Mouse (Mus musculus) Muller cell, postnatal 12 days (primary cell): ENCODE measurements at regions not wholly inside any gene's neighbourhood (a gene's known extent, or its start where the extent isn't known, plus 50 kb on each side); places are given as distances from the start of the nearest gene placed in this dataset.

ENCODE experiments used
- DNase-seq: peaks from one replicate; pipeline ENCODE4 v3.0.0-alpha.2; 2015; ENCODE audit errors: inconsistent ontology term

DNA sequence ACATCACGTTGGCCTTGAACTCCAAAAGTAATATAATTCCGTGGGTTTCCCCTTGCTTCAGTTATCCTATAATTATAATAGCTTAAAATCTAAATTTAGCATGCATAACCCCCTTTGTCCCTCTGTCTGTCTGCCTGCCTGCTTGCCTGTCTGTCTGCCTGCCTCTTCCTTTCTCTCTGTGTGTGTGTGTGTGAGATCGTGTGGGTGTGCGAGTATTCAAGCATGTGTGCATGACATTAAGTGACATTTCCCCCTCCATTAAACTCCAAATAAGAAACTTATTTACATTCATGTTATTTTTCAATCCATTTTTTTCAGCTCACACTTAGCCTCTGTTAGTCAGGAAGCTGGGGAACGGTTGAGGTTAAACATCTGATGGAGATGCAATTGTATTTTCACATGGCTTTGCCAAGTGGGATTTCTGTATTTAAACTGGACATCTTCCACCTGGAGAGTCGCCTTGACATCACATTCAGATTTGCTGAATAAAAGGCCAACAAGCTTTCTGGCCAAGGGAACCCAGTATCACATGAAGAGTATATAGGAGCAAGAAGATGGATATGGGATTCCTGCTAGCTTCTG, 130.8 kb upstream of the Map3k1 start:
- DNase-seq, result no peak

DNA sequence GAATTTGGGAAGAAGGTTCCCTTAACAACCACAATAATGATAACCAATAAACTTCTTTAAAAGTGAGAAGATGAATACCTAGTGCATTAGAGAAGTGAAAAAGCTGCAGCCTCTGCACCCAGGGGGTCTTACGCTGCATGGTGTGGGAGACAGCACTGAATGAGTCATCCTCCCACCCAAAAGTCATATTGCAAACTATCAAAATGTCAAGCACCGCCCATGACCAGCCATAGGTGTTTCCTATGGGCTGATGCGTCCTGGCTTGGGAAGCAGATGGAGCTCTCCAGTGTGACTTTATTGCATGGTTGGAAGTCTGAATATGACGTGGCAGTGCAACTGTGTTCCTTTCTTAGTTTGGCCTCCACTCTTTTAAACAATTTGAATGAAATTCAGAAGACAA, 131.5 kb upstream of the Map3k1 start:
- no peak for DNase-seq

DNA sequence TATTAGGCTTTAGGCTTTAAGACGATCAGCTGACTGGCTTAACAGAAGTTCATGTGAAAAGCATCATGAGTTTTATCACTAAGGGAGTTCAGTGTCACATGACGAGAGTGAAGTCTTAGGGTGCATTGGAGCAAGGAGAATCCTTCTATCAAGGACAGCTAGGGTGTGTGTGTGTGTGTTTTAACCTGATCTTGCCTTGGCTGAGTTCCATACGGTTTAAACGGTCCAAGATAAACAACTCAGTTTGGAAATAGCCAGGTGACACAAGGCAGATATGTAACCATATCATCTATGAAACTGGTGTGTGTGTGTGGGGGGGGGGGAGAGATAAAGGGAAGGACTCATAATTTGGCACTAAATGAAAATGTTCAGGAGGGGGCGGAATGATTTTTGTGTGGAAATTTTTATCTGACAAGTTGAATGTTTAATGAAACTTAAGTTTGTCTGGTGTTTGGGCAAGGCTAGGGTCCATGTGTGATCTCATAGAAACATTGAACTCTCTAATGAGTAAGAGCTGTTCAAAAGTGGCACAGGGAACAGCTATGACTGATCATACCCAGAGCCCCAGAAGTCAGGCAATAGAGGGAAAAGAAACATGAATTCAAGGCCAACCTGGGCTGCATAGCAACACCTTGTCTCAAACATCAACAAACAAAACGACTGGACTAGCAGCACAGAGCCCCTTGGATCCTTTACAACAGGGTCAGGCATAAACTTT, 132.2 kb upstream of the Map3k1 start:
- no peak for DNase-seq

DNA sequence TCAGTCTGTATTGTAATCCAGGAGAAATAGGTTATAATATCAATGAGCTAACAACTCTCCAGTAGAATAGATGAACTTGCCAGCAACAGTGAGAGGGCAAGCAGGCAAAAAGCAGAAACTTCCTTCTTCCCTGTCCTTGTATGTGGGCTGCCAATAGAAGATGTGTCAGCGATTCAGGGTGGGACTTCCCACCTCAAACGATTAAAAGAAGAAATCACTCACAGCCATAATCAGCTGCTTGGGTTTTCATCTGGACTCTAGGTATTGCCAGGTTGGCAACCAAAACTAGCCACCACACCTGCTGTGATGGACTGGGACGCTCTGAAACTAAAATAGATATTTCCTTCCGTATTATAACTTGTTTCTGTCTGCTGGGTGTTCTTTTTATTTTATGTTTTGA, 133.2 kb upstream of the Map3k1 start:
- no peak for DNase-seq

DNA sequence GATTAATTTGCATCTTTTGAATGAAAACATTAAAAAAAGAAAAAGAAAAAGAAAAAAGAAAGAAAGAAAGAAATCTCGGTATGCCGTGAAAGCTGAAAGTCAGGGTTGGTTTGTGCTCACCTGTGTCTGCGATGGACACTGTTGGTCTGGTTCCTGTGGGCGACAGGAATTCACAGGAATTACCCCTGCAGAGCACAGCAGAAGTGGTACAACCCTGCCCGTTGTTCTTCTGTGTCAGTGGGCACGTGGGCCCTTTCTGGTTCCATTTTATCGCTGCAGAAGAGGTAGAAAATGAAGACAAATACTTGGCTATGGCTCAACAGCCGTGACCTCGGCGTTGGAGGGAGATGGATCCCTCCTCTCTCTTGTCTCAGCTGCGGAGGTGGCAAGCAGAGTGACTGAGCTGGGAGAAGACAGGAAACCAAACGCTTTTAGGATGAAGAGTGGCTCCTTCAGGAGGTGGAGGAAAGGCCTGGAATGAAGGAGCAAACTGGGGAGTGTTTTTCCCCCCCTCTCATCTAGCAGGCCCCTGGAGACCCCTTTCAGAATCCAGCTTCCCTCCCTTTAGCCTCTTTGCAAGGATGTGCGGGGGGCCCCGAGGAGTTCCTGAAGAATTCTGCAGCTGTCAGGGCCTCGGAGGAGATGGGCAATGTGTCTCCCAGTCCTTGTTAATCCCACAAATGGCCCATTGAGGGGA, 134.7 kb upstream of the Map3k1 start:
- no peak for DNase-seq

DNA sequence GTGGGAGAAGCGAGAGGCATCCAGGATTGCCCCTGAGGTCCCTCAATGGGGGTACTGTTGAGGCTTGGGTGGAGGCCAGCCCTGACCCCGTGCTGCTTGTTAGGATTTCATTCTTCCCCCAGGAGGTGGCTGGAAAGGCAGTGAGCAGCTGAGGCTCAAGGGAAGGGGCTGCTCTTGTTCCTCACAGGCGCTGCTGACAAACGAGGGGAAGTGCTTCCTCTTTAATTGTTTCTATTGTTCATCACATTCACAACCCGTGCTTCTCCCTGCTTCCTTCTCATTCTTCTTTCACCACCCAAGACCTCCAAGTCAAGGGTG, 135.3 kb upstream of the Map3k1 start:
- peak; percentile 20 for DNase-seq

DNA sequence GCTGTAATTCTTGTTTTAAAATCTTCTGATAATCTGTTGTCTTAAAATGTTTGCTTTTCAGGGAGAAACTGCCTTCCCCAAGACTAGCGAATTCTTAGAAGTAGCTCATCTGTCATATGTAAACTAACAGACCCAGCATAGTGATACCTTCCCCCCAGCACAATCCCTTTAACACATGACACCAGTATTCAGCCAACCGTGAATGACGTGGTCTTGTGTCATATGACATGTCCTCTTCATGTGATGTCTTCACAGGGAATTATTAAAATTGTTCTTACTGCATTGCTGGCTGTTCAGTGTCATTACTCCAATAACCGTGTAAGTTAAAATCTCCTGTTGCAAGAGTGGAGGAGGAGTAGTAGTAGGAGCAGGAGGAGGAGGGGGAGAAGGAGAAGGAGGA, 137.5 kb upstream of the Map3k1 start:
- no peak for DNase-seq

DNA sequence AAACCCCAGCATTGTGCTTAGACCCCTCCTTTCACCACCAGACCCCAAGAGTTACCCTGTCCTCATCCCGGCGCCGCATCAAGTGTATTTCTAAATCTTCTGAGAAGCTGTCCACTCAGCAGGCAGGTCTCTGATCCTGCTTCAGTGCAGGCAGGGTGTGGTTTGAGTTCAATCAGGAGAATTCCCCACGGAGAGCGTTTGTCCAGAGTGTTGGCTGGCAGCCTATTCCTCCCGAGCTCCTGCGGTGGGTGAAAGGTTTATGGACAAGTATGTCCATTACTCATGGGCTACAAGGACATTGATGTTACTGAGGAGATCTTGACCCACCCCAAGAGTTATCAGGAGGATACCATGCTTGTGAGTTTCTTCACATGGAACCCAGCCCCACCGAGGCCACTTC, 138.0 kb upstream of the Map3k1 start:
- DNase-seq, result no peak

DNA sequence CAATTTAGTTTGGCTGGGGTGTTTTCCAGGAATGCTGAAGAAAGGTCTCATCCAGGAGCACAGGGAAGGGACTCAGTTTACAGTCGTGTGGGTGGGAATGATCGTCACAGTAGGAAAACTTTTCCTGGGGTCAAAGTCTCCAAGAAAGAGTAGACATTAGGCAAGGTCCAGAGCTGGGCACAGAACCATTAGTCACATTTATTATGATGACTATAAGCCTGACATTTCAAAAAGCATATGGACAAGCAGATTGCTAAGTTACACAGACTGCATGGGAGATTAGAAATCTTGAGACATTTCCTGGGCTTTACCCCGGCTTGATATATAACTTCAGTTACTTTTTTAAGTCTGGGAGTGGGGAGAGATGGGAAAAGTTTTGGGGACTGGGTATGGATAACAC, 139.6 kb upstream of the Map3k1 start:
- no peak for DNase-seq

DNA sequence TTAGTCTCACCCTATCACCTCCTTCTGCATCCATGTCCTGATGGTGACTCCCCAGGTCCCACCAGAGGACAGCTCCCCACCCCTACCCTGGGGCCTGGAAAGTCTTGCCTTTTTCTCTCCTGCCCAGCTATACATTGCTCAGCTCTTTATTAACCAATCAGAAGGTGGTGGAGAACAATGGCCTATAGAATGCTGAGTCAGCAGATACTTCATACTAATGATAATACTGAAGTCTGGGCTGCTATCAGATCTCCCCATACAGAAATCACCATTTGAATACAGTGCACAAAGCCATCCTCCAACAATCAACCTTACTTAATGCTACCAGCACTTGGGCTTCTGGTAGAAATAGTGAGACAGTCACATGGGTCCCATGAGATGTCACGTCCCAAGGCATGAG, 141.2 kb upstream of the Map3k1 start:
- DNase-seq, result no peak

DNA sequence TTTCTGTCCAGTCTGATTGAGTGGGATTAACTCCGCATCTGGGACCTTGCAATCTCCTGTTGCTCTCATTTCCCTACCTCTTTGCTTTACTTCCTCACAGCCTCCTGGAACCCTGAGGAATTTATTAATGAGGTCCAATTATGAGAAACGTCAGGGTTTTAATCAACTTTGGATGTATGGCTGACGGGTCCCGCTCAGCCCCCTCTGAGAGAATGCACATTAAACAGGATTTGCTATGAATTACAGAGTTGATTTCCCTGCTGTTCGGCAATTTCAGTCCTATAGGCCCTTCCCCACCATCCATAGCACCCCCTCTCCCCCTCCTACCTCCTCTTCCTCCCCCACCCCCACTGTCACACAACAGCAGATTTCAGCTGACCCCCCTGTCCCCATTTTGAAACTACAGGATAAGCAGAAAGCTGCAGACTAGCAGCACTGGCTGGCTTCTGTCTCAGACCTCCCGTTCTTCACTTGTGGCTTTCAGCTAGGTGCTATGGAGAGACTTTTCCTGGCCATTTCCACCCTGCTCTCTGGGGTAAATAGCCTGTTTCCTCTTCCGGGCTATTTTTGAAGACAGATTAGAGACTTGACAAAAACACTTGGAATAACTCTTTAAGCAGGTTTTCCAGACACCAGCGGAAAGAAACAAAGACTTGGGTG, 145.2 kb upstream of the Map3k1 start:
- no peak for DNase-seq

DNA sequence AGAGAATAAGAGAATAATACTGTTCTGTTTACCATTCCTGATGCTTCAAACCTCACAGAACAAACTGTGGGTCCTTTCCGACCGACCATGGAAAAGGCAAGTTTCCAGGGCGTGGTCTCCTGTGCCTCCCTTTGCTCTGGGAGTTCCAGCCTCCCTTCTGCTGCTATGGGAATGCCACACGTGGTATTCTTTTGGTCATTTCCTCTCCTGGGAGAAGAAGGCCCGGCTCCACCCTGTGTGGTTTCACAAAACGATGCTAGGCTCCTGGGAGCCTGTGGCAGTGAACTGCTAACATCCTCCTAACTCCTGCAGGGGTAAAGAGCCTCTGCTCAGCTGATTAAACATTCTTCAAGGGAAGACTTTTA, 145.7 kb upstream of the Map3k1 start:
- no peak for DNase-seq

DNA sequence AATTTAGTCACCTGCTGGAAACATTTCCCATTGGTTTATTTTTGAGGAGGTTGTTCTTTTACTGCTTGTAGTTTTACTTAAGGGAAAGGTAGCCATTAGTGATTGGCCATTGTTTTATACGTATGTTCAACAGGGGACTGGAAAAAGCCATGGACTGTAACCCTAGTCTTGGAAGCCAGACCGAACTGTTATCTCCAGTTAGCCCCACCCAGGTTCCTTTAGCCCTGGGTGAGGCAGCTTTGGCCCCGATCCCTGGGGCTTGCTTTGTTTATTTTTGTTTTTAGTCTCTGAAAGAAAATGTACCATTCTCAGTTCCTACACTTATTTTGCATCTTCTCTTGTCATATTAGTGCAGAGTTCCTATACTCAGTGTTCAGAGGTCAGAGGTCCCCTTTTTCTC, 148.3 kb upstream of the Map3k1 start:
- no peak for DNase-seq

DNA sequence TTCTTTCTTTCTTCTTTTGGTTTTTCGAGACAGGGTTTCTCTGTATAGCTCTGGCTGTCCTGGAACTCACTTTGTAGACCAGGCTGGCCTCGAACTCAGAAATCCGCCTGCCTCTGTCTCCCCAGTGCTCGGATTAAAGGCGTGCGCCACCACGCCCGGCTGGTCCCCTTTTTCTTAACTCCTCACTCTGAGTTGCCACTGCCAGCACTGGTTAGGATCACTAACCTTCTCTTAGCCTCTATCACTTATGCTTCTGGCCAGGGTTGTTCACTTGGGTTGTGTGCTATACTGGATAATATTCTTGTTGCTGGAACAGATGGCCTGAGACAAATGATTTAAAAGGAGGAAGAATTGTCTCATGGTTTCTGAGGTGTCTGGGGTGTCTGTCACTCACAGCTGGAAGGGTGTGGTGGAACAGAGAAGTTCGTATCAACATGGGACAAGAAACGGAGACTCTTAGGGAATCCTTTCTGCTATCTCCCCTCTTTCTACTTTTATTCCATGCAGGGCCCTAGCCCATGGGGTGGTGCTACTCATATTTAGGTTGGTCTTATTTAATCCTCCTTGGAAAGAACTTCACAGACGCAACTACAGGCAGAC, 149.0 kb upstream of the Map3k1 start:
- DNase-seq, result no peak

DNA sequence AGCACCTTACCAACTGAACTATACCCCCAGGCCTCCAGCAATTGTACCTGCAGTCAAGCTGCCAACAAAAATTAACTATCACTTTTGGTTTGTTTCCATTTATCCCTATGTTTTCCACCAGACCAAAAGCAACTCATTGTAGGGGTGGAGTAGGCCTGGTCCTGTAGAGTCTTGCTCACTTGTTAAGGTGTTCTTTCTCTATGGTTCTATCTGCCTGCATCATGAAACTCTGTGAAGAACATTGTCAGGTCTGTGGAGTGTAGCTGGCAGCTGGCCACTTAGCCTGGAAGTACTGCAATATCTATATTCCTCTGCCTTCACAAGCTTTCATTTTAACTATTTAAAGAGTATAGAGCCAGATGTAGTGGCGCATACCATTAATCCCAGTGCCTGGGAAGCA, 149.6 kb upstream of the Map3k1 start:
- no peak for DNase-seq

DNA sequence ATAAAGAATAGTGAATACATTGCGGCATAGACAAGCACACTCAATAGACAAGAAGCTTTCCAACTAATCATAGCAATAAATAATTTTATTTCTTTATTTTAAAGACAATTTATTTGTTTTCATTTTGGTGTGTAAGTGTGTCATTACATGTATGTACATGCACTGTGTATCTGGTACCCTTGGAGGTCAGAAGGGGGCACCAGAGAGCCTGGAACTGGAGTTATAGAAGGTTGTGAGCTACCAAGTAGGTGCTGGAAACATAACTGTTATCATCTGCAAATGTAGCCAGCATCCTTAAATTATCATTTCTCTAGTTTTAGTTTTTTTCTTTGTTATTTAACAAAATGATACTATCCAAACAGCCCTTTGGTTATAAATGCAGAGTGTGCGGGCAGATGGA, 151.2 kb upstream of the Map3k1 start:
- DNase-seq, result no peak

DNA sequence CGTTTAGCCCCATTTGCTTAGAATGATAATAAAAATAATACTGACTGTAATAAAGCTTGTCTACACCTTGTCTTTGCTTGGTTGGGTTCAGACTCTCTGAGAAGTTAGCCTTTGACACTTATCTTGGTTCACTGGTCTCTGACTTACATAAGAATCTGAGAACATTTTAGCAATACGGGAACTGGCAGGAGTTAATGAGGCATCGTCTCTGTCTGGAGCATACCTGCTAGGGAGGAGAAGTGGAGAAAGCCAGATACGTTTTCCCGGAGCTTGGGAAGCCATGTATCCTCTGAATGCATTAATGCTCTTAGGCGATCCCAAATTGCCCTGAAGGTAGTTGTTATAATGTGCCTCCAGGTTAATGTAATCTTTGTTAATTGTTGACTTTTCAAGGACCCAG, 152.6 kb upstream of the Map3k1 start:
- DNase-seq, result no peak

DNA sequence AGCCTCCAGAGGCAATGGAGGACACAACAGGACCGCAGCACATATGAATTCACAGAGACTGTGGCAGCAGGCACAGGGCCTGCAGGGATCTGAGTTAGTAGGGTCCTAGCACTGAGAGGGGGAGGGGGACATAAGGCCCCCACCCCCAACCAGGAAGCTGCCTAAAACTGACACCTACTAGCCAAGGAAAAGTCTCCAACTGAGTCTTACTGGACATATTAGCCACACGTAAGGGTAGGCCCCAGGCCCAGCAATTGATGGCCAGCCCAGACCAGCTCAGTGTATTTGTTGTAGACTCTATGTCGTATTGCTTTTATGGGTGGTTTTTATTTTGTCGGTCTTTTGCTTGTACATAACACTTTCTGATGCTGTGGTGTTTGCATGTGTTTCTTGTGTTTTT, 153.4 kb upstream of the Map3k1 start:
- no peak for DNase-seq

DNA sequence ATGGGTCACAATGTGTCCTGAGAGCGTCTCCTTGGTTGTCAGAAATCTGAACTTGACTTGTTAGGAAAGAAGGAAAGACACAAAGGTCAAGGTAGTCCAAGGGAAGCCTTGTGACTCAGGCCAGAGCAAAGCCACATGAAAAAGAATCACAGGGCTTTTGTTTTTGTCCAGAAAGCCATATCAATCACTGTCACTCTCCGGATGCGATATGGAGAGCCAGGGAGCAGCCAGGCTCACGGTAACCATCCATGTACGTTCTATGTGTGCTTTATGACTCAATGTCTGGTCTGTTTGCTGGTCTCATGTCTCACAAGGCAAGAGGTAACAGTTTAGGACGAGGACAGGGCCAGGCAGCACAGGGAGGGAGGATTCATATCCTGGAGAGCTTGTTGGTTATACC, 157.3 kb upstream of the Map3k1 start:
- no peak for DNase-seq

DNA sequence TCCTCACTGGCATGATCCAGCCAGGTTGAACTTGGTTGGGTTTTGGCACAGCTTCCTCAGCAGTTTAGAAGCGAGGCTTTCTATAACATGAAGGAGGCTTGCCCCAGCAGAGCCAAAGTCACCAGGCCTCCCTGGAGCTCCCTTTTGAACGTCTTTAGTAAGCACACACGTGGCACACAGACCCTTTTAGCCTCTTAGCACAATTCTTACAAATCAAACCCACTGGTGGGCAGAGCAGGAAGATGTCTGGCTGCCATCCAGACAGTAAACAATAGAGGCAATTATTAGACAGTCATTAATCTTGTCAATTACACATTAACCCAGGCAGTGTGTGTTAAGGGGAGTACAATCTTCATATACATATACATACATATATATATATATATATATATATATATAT, 157.8 kb upstream of the Map3k1 start:
- DNase-seq, result no peak

DNA sequence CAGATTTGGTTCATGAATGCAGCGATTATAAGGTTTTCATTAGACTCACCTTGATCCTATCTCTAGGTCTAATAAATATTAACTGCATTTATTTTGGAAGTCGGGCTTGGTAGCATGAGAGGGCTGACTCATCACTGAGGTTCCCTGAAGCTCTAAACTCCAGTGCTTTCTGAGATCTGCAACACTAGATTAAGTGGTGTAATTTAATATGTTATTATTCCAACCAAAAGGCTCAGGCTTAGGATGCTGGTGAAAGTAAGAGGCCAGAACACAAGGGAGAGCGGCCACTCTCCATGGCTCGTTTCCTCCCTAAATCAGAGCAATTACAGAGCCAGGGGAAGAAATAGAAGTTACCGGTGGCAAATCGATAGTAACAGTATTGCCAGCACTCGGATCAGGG, 159.4 kb upstream of the Map3k1 start:
- DNase-seq, result no peak

DNA sequence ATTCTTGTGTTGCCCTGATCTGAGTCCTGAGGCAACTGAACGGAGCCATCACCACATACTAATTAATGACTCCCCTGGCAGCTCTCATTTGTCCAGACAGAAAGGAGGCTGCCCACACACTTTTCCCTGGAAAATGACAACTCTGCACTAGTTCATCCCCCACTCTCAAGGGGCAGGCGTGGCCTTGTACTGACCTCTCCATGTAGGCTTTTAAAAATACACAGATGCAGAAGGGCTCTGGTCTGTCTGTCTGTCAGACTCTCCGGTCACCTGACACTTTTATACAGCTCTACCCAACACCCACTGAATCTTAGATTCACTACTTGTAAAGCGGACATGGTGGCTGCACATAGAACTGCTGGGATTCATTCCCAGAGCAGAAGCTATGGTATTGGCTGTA, 165.5 kb upstream of the Map3k1 start:
- peak; percentile 19 for DNase-seq

DNA sequence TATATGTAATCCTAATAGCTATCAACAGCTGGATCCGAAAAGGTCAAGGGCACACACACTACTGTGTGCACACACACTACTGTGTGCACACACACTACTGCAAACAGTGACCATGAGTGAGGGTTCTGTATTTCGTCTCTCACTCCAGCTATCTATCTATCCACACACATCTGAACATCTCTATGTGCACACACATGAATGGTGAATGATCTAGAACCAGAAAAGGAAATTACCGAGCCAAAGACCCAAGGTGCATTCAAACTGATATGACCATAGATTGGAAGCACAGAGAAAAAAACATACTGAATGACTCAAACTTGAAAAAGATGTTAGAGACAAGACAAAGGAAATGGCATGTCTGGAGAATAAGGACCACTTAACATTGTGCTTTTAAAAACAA, 166.8 kb upstream of the Map3k1 start:
- DNase-seq, result no peak
